Mouse (Mus musculus) stomach, embryonic 15.5 days (tissue): ENCODE measurements around the gene Rmdn2. TPM values are rescaled to one million over a fixed set of nuclear protein-coding genes. Genes with fewer than 3 reads are reported as not detected.

Experiments
- ATAC-seq: fragments of 200-750 bp; cut with Nextera tagmentation; 2 replicates; pipeline ENCODE4 v1.8.0; 2017; ENCODE audit warnings: low read depth, moderate number of reproducible peaks, moderate TSS enrichment; ENCODE audit not compliant: insufficient read depth, low FRiP score
- H3K27ac ChIP-seq: fragments of 300-500 bp; sonication (generic); 2 replicates; pipeline ENCODE4 v1.5.1; 2015; ENCODE audit warnings: mild to moderate bottlenecking, inconsistent platforms
- H3K27me3 ChIP-seq: fragments of 300-500 bp; sonication (generic); replicated peaks from 2 replicates; pipeline ENCODE4 v1.6.1; 2015; ENCODE audit warnings: inconsistent platforms
- H3K36me3 ChIP-seq: fragments of 300-500 bp; sonication (generic); 2 replicates; pipeline ENCODE4 v1.6.1; 2015; ENCODE audit warnings: inconsistent platforms
- H3K4me1 ChIP-seq: fragments of 300-500 bp; sonication (generic); 2 replicates; pipeline ENCODE4 v1.6.1; 2015; ENCODE audit warnings: inconsistent platforms
- H3K4me2 ChIP-seq: fragments of 300-500 bp; sonication (generic); 2 replicates; pipeline ENCODE4 v1.6.1; 2015; ENCODE audit warnings: mild to moderate bottlenecking, inconsistent platforms
- H3K4me3 ChIP-seq: fragments of 300-500 bp; sonication (generic); replicated peaks from 2 replicates; pipeline ENCODE4 v1.5.1; 2015; ENCODE audit warnings: inconsistent platforms
- H3K9ac ChIP-seq: fragments of 300-500 bp; sonication (generic); 2 replicates; pipeline ENCODE4 v1.6.1; 2015; ENCODE audit warnings: inconsistent platforms
- H3K9me3 ChIP-seq: fragments of 300-500 bp; sonication (generic); 2 replicates; pipeline ENCODE4 v1.6.1; 2016; ENCODE audit warnings: inconsistent platforms
- WGBS: fragments of 180-500 bp; shearing (Covaris S2); methylation state at CpG from one replicate; pipeline ENCODE4 v1.1.7; 2015; 5-methylcytosine and 5-hydroxymethylcytosine counted together
- polyA plus RNA-seq: library from polyadenylated mRNA; unstranded; fragments of >200 nt; fragmentation: Nextera tagmentation; extraction: Ambion mirVana; gene quantifications from 2 replicates; pipeline ENCODE4 v1.2.1, GENCODE M21; 2015

The Rmdn2 gene
- polyA plus RNA-seq, 1 experiment from 2014 or later = 8.9 TPM

GRCm38 (mm10) chr17:79598596-79599577 lies 12.8 kb upstream of the Rmdn2 start:
- Histone ChIP-seq H3K27ac (no peak overlapping the region), H3K27me3 (no peaks in the 10 kb centered on the region), H3K9ac (no peak overlapping the region), H3K4me1 (no peaks in the 10 kb centered on the region), H3K36me3 (no peaks in the 10 kb centered on the region), H3K9me3 (no peaks in the 10 kb centered on the region), H3K4me2 (no peak overlapping the region), H3K4me3 (no peak overlapping the region)
- 22% methylated on average over 8 of the region's 8 CpGs for WGBS
- ATAC-seq = no peak

- H3K9ac ChIP-seq = no peak overlapping the region
- no peak overlapping the region for H3K4me3 ChIP-seq
- no peak overlapping the region for H3K27ac ChIP-seq
- no peak overlapping the region for H3K4me2 ChIP-seq
- H3K9me3 ChIP-seq = no peaks in the 10 kb centered on the region
- H3K27me3 ChIP-seq = no peaks in the 10 kb centered on the region
- 66% methylated on average over 4 of the region's 4 CpGs for WGBS
- ATAC-seq = no peak
- H3K36me3 ChIP-seq = no peaks in the 10 kb centered on the region
- no peaks in the 10 kb centered on the region for H3K4me1 ChIP-seq
Measured at GRCm38 (mm10) chr17:79600108-79600507, 11.6 kb upstream of the Rmdn2 start.

- no peak for ATAC-seq
- no peak overlapping the region for H3K4me3 ChIP-seq
- no peak overlapping the region for H3K4me2 ChIP-seq
- H3K4me1 ChIP-seq = no peaks in the 10 kb centered on the region
- H3K36me3 ChIP-seq = no peaks in the 10 kb centered on the region
- no peaks in the 10 kb centered on the region for H3K9me3 ChIP-seq
- WGBS = 64% methylated on average over 5 of the region's 5 CpGs
- no peak overlapping the region for H3K9ac ChIP-seq
- H3K27ac ChIP-seq = no peak overlapping the region
- H3K27me3 ChIP-seq = no peaks in the 10 kb centered on the region
Measured at GRCm38 (mm10) chr17:79602381-79602780, 9.3 kb upstream of the Rmdn2 start.

GRCm38 (mm10) chr17:79603427-79603826 lies 8.2 kb upstream of the Rmdn2 start:
- no peak overlapping the region for H3K4me3 ChIP-seq
- no peak overlapping the region for H3K4me2 ChIP-seq
- H3K36me3 ChIP-seq = no peaks in the 10 kb centered on the region
- H3K4me1 ChIP-seq = no peaks in the 10 kb centered on the region
- 68% methylated on average over 7 of the region's 7 CpGs for WGBS
- H3K27ac ChIP-seq = no peak overlapping the region
- no peaks in the 10 kb centered on the region for H3K27me3 ChIP-seq
- no peak overlapping the region for H3K9ac ChIP-seq
- ATAC-seq = no peak
- H3K9me3 ChIP-seq = no peaks in the 10 kb centered on the region

- Histone ChIP-seq H3K4me3 (no peak overlapping the region), H3K27me3 (no peaks in the 10 kb centered on the region), H3K27ac (no peak overlapping the region), H3K4me1 (no peaks in the 10 kb centered on the region), H3K9ac (no peak overlapping the region), H3K4me2 (no peak overlapping the region), H3K9me3 (no peaks in the 10 kb centered on the region), H3K36me3 (no peaks in the 10 kb centered on the region)
- 40% methylated on average over 2 of the region's 2 CpGs for WGBS
- ATAC-seq = no peak
Measured at GRCm38 (mm10) chr17:79605794-79606193, 5.9 kb upstream of the Rmdn2 start.

DNA sequence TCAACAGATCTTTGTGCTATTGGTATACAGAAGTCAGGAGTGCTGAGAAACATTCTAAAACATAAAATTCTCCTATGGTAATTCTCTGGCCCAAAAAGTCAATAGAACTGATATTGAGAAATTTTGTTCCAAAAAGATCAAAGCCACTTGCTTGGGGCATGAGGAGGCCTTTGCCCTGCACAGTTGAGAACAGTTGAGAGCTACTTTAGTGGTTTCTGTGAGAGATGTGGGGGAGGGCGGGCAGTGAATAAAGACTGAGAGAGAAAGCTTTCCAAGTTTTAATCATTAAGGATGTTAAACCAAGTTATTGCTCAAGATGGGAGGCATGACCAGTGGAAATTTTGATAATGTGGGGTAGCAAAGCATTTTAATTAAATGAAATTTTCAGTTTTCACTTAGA lies 2.0 kb upstream of the Rmdn2 start:
- Histone ChIP-seq H3K4me2 (no peak overlapping the region), H3K9ac (no peak overlapping the region), H3K4me3 (no peak overlapping the region), H3K27ac (no peak overlapping the region), H3K9me3 (no peaks in the 10 kb centered on the region), H3K27me3 (no peaks in the 10 kb centered on the region), H3K36me3 (no peaks in the 10 kb centered on the region), H3K4me1 (no peaks in the 10 kb centered on the region)
- WGBS = 76% methylated on average over 1 of the region's 1 CpGs
- ATAC-seq = no peak

- no peak overlapping the region for H3K4me3 ChIP-seq
- no peaks in the 10 kb centered on the region for H3K27me3 ChIP-seq
- H3K36me3 ChIP-seq = no peaks in the 10 kb centered on the region
- no peaks in the 10 kb centered on the region for H3K4me1 ChIP-seq
- no peaks in the 10 kb centered on the region for H3K9me3 ChIP-seq
- whole genome bisulfite sequencing = 69% methylated on average over 9 of the region's 9 CpGs
- ATAC-seq = no peak
- H3K27ac ChIP-seq = no peak overlapping the region
- no peak overlapping the region for H3K4me2 ChIP-seq
- H3K9ac ChIP-seq = no peak overlapping the region
Measured at GRCm38 (mm10) chr17:79610163-79610755, 1.4 kb upstream of the Rmdn2 start.

GRCm38 (mm10) chr17:79614691-79615588 lies 3.3 kb downstream of the Rmdn2 start:
- Histone ChIP-seq H3K4me2 (peak overlapping the region; percentile 65), H3K9ac (peak overlapping the region; percentile 27), H3K36me3 (no peaks in the 10 kb centered on the region), H3K27me3 (no peaks in the 10 kb centered on the region), H3K4me1 (no peaks in the 10 kb centered on the region), H3K4me3 (peak overlapping the region; percentile 73), H3K9me3 (no peaks in the 10 kb centered on the region), H3K27ac (peak overlapping the region; percentile 36; the same call in 1 of the 2 replicates)
- WGBS = 2% methylated on average over 49 of the region's 57 CpGs
- peak; percentile 89 for ATAC-seq

DNA sequence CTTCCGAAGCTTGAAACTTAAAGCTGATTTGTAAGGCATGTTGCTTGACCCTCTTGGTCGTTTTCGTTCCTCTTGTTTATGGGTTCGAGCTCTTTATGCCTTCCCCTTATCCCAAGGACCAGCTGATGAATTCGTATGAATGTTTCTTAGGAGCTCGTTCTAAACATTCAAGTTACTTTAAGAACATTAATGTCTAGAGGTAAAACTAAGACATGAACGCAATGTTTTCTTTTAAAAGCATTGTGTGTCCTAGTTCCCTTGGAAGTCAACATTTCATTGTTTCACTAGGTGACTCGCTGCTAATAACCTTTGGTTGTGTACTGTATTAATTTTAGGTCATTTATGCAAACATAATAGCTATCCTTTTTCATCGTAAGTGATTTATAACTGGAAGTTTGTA lies 4.2 kb downstream of the Rmdn2 start:
- H3K9ac ChIP-seq = no peak overlapping the region
- no peaks in the 10 kb centered on the region for H3K4me1 ChIP-seq
- H3K9me3 ChIP-seq = no peaks in the 10 kb centered on the region
- H3K4me3 ChIP-seq = peak overlapping the region; percentile 73
- H3K36me3 ChIP-seq = no peaks in the 10 kb centered on the region
- H3K27ac ChIP-seq = no peak overlapping the region
- peak overlapping the region; percentile 65 for H3K4me2 ChIP-seq
- no peaks in the 10 kb centered on the region for H3K27me3 ChIP-seq
- 81% methylated on average over 9 of the region's 9 CpGs for WGBS
- no peak for ATAC-seq

GRCm38 (mm10) chr17:79616621-79617020 lies 5.0 kb downstream of the Rmdn2 start:
- Histone ChIP-seq H3K9me3 (no peaks in the 10 kb centered on the region), H3K9ac (no peak overlapping the region), H3K4me1 (no peaks in the 10 kb centered on the region), H3K36me3 (no peaks in the 10 kb centered on the region), H3K27me3 (no peaks in the 10 kb centered on the region), H3K4me3 (no peak overlapping the region), H3K27ac (no peak overlapping the region), H3K4me2 (no peak overlapping the region)
- WGBS = 82% methylated on average over 4 of the region's 4 CpGs
- ATAC-seq = no peak

- ATAC-seq = no peak
- H3K9me3 ChIP-seq = no peaks in the 10 kb centered on the region
- H3K27me3 ChIP-seq = no peaks in the 10 kb centered on the region
- 84% methylated on average over 10 of the region's 10 CpGs for WGBS
- no peak overlapping the region for H3K4me3 ChIP-seq
- H3K4me1 ChIP-seq = no peaks in the 10 kb centered on the region
- no peak overlapping the region for H3K4me2 ChIP-seq
- no peak overlapping the region for H3K9ac ChIP-seq
- no peaks in the 10 kb centered on the region for H3K36me3 ChIP-seq
- no peak overlapping the region for H3K27ac ChIP-seq
Measured at GRCm38 (mm10) chr17:79618455-79618854, 6.8 kb downstream of the Rmdn2 start.
